Mouse (Mus musculus) forebrain, postnatal 0 days (tissue): ENCODE measurements at regions not wholly inside any gene's neighbourhood (a gene's known extent, or its start where the extent isn't known, plus 50 kb on each side); places are given as distances from the start of the nearest gene placed in this dataset.

Source experiments
- ATAC-seq: fragments of 200-750 bp; cut with Nextera tagmentation; 2 replicates; pipeline ENCODE4 v1.8.0; 2017; ENCODE audit warnings: mild to moderate bottlenecking, moderate library complexity
- DNase-seq: peaks from one replicate; pipeline ENCODE4 v3.0.0-alpha.2; 2015
- H3K27ac ChIP-seq: fragments of 300-500 bp; sonication (generic); 2 replicates; pipeline ENCODE4 v1.5.1; 2014; ENCODE audit warnings: low read depth, mild to moderate bottlenecking, antibody characterized with exemption, low read length, moderate library complexity, mixed read lengths
- H3K27me3 ChIP-seq: fragments of 300-500 bp; sonication (generic); 2 replicates; pipeline ENCODE4 v1.6.1; 2014; ENCODE audit warnings: mild to moderate bottlenecking, low read length, mixed read lengths; ENCODE audit not compliant: insufficient read depth
- H3K36me3 ChIP-seq: fragments of 300-500 bp; sonication (generic); 2 replicates; pipeline ENCODE4 v1.6.1; 2014; ENCODE audit warnings: mild to moderate bottlenecking, moderate library complexity; ENCODE audit not compliant: insufficient read depth
- H3K4me1 ChIP-seq: fragments of 300-500 bp; sonication (generic); 2 replicates; pipeline ENCODE4 v1.6.1; 2014; ENCODE audit warnings: antibody characterized with exemption; ENCODE audit not compliant: insufficient read depth
- H3K4me2 ChIP-seq: fragments of 300-500 bp; sonication (generic); 2 replicates; pipeline ENCODE4 v1.6.1; 2014; ENCODE audit warnings: low read depth, mild to moderate bottlenecking, moderate library complexity
- H3K4me3 ChIP-seq: fragments of 300-500 bp; sonication (generic); 2 replicates; pipeline ENCODE4 v1.5.1; 2014; ENCODE audit warnings: low read depth, low read length, mixed read lengths
- H3K9ac ChIP-seq: fragments of 300-500 bp; sonication (generic); 2 replicates; pipeline ENCODE4 v1.6.1; 2014; ENCODE audit warnings: mild to moderate bottlenecking
- H3K9me3 ChIP-seq: fragments of 300-500 bp; sonication (generic); 2 replicates; pipeline ENCODE4 v1.6.1; 2016; ENCODE audit warnings: low read length
- CTCF ChIP-seq: sonication (generic); IDR thresholded peaks from 2 replicates; pipeline ENCODE4 v1.5.1; 2016; ENCODE audit warnings: antibody characterized with exemption, control low read depth, low read depth
- WGBS: fragments of 180-500 bp; shearing (Covaris S2); extraction: QIAGEN DNeasy Blood & Tissue Kit; methylation state at CpG from one replicate; pipeline ENCODE4 v1.1.7; 2014; 5-methylcytosine and 5-hydroxymethylcytosine counted together

DNA sequence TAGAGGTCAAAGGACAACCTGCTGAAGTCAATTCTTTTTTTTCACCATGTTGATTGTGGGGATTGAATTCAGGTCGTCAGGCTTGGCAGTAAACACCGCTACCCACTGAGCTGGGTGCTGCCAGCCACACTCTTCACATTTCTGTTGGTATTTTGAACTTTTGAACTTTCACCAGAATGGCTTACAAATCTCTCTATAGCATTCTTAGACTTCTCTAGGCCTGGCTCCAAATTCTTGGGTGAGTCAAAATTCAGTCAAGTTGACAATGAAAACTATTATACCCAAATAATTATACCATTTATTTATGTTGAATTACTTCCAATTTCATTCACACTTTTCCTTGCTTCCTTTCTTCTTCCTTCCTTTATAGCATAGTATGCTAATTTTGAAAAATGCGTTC lies 58.8 kb upstream of the 1700025G04Rik start:
- H3K27me3 ChIP-seq: no peaks in the 10 kb centered on the region

GRCm38 (mm10) chr1:152140175-152140574 lies 50.2 kb upstream of the 1700025G04Rik start:
- DNase-seq (no peak), ATAC-seq (no peak)
- no peaks in the 10 kb centered on the region for H3K4me1 ChIP-seq
- H3K4me2 ChIP-seq: no peak overlapping the region
- H3K4me3 ChIP-seq: no peak overlapping the region
- H3K9ac ChIP-seq: no peak overlapping the region
- 85% methylated on average over 5 of the region's 5 CpGs for WGBS
- no peaks in the 10 kb centered on the region for H3K36me3 ChIP-seq
- no peaks in the 10 kb centered on the region for H3K9me3 ChIP-seq
- no peak for TF ChIP-seq CTCF
- no peak overlapping the region for H3K27ac ChIP-seq
- H3K27me3 ChIP-seq: no peaks in the 10 kb centered on the region

More for the DNA sequence above, 58.8 kb upstream of the 1700025G04Rik start:
- WGBS: 70% methylated on average over 3 of the region's 3 CpGs
- Histone ChIP-seq H3K27ac (no peak overlapping the region), H3K4me3 (no peak overlapping the region), H3K9ac (no peak overlapping the region), H3K4me1 (no peaks in the 10 kb centered on the region), H3K9me3 (no peaks in the 10 kb centered on the region), H3K4me2 (no peak overlapping the region), H3K36me3 (no peaks in the 10 kb centered on the region)
- TF ChIP-seq CTCF: no peak
- DNase-seq (no peak), ATAC-seq (no peak)
